Mouse (Mus musculus) forebrain, embryonic 14.5 days (tissue): ENCODE data around the gene Myl12a. TPM values are rescaled to one million over a fixed set of nuclear protein-coding genes. Genes with fewer than 3 reads are reported as not detected.

Experiments
- ATAC-seq: fragments of 200-750 bp; cut with Nextera tagmentation; 2 replicates; pipeline ENCODE4 v1.8.0; 2017; ENCODE audit warnings: mild to moderate bottlenecking, moderate library complexity
- DNase-seq: peaks from one replicate; pipeline ENCODE4 v3.0.0-alpha.2; 2015; ENCODE audit warnings: low spot score
- H3K27ac ChIP-seq: fragments of 300-500 bp; sonication (generic); 2 replicates; pipeline ENCODE4 v1.5.1; 2014; ENCODE audit warnings: low read depth, mild to moderate bottlenecking, control low read depth, low read length, moderate library complexity
- H3K27me3 ChIP-seq: fragments of 300-500 bp; sonication (generic); replicated peaks from 2 replicates; pipeline ENCODE4 v1.6.1; 2014; ENCODE audit warnings: low read length, control low read depth, mixed read lengths; ENCODE audit not compliant: control insufficient read depth, insufficient read depth
- H3K36me3 ChIP-seq: fragments of 300-500 bp; sonication (generic); 2 replicates; pipeline ENCODE4 v1.6.1; 2014; ENCODE audit warnings: low read length, control low read depth; ENCODE audit not compliant: control insufficient read depth, insufficient read depth
- H3K4me1 ChIP-seq: fragments of 300-500 bp; sonication (generic); 2 replicates; pipeline ENCODE4 v1.6.1; 2014; ENCODE audit warnings: antibody characterized with exemption, low read length, control low read depth; ENCODE audit not compliant: control insufficient read depth, insufficient read depth
- H3K4me2 ChIP-seq: fragments of 300-500 bp; sonication (generic); 2 replicates; pipeline ENCODE4 v1.6.1; 2014; ENCODE audit warnings: mild to moderate bottlenecking, control low read depth, low read length
- H3K4me3 ChIP-seq: fragments of 300-500 bp; sonication (generic); 2 replicates; pipeline ENCODE4 v1.5.1; 2014; ENCODE audit warnings: low read depth, low read length, control low read depth
- H3K9ac ChIP-seq: fragments of 300-500 bp; sonication (generic); 2 replicates; pipeline ENCODE4 v1.6.1; 2014; ENCODE audit warnings: mild to moderate bottlenecking, low read length, control low read depth, moderate library complexity
- H3K9me3 ChIP-seq: fragments of 300-500 bp; sonication (generic); replicated peaks from 2 replicates; pipeline ENCODE4 v1.6.1; 2016; ENCODE audit warnings: low read length, control low read depth, mixed read lengths; ENCODE audit not compliant: control insufficient read depth
- WGBS: fragments of 180-500 bp; shearing (Covaris S2); extraction: QIAGEN DNeasy Blood & Tissue Kit; methylation state at CpG from one replicate; pipeline ENCODE4 v1.1.7; 2014; 5-methylcytosine and 5-hydroxymethylcytosine counted together
- polyA plus RNA-seq: library from polyadenylated mRNA; unstranded; fragments of >200 nt; fragmentation: Nextera tagmentation; extraction: Ambion mirVana; gene quantifications from 2 replicates; pipeline ENCODE4 v1.2.1, GENCODE M21; 2014

Myl12a gene
- polyA plus RNA-seq: 143 and 158 TPM in 2 replicates

GRCm38 (mm10) chr17:71002744-71003094, at the start of gene Myl12a:
Gene Myl12a (minus strand): TSS chr17:71002878.
- ATAC-seq: peak; percentile 45
- WGBS: 1% methylated on average over 14 of the region's 14 CpGs
- no peak for DNase-seq
- no peaks in the 10 kb centered on the region for H3K36me3 ChIP-seq
- H3K9me3 ChIP-seq: no peaks in the 10 kb centered on the region
- H3K4me2 ChIP-seq: peak within 1 kb of the TSS; percentile 74
- H3K27ac ChIP-seq: peak within 1 kb of the TSS; percentile 95
- 0 out of 2 replicates have a peak, but pooled peaks cover 3% of the 10 kb centered on the region for H3K4me1 ChIP-seq
- no peaks in the 10 kb centered on the region for H3K27me3 ChIP-seq
- H3K4me3 ChIP-seq: peak within 1 kb of the TSS; percentile 88
- H3K9ac ChIP-seq: peak within 1 kb of the TSS; percentile 79

- WGBS: 91% methylated on average over 8 of the region's 8 CpGs
- ATAC-seq: no peak
Measured at GRCm38 (mm10) chr17:71049292-71049691, 46.6 kb upstream of the Myl12a start.

GRCm38 (mm10) chr17:71046856-71047255, 44.2 kb upstream of the Myl12a start:
- no peak overlapping the region for H3K27ac ChIP-seq
- H3K4me2 ChIP-seq: no peak overlapping the region
- no peaks in the 10 kb centered on the region for H3K36me3 ChIP-seq
- H3K9me3 ChIP-seq: no peaks in the 10 kb centered on the region
- 88% methylated on average over 4 of the region's 4 CpGs for WGBS
- no peaks in the 10 kb centered on the region for H3K4me1 ChIP-seq
- ATAC-seq: no peak
- no peak overlapping the region for H3K9ac ChIP-seq
- H3K27me3 ChIP-seq: no peaks in the 10 kb centered on the region
- no peak overlapping the region for H3K4me3 ChIP-seq
- no peak for DNase-seq

More at GRCm38 (mm10) chr17:71049292-71049691, 46.6 kb upstream of the Myl12a start:
- no peak for DNase-seq
- Histone ChIP-seq H3K9me3 (no peaks in the 10 kb centered on the region), H3K27ac (no peak overlapping the region), H3K4me1 (no peaks in the 10 kb centered on the region), H3K36me3 (no peaks in the 10 kb centered on the region), H3K4me3 (no peak overlapping the region), H3K9ac (no peak overlapping the region), H3K4me2 (no peak overlapping the region), H3K27me3 (no peaks in the 10 kb centered on the region)

- no peak overlapping the region for H3K4me2 ChIP-seq
- H3K4me3 ChIP-seq: no peak overlapping the region
- no peak overlapping the region for H3K9ac ChIP-seq
- DNase-seq (no peak), ATAC-seq (no peak)
- no peak overlapping the region for H3K27ac ChIP-seq
- H3K4me1 ChIP-seq: no peaks in the 10 kb centered on the region
- WGBS: 86% methylated on average over 9 of the region's 9 CpGs
- no peaks in the 10 kb centered on the region for H3K27me3 ChIP-seq
- no peaks in the 10 kb centered on the region for H3K9me3 ChIP-seq
- H3K36me3 ChIP-seq: no peaks in the 10 kb centered on the region
Measured at GRCm38 (mm10) chr17:71045591-71045990, 42.9 kb upstream of the Myl12a start.

GRCm38 (mm10) chr17:71042645-71043044, 40.0 kb upstream of the Myl12a start:
- DNase-seq (no peak), ATAC-seq (no peak)
- H3K4me2 ChIP-seq: no peak overlapping the region
- H3K27me3 ChIP-seq: no peaks in the 10 kb centered on the region
- no peaks in the 10 kb centered on the region for H3K36me3 ChIP-seq
- no peak overlapping the region for H3K27ac ChIP-seq
- no peak overlapping the region for H3K4me3 ChIP-seq
- H3K9me3 ChIP-seq: no peaks in the 10 kb centered on the region
- H3K4me1 ChIP-seq: peaks cover 4% of the 10 kb centered on the region; the same call in 1 of the 2 replicates
- 94% methylated on average over 1 of the region's 1 CpGs for WGBS
- H3K9ac ChIP-seq: no peak overlapping the region

GRCm38 (mm10) chr17:71040582-71040880, 37.9 kb upstream of the Myl12a start:
- H3K4me1 ChIP-seq: peaks cover 4% of the 10 kb centered on the region; the same call in 1 of the 2 replicates
- no peak overlapping the region for H3K9ac ChIP-seq
- no peak for ATAC-seq
- H3K4me3 ChIP-seq: no peak overlapping the region
- no peaks in the 10 kb centered on the region for H3K36me3 ChIP-seq
- WGBS: 67% methylated on average over 5 of the region's 5 CpGs
- H3K4me2 ChIP-seq: no peak overlapping the region
- H3K27me3 ChIP-seq: no peaks in the 10 kb centered on the region
- no peak overlapping the region for H3K27ac ChIP-seq
- DNase-seq: no peak
- H3K9me3 ChIP-seq: no peaks in the 10 kb centered on the region

- Histone ChIP-seq H3K27ac (no peak overlapping the region), H3K4me2 (no peak overlapping the region), H3K27me3 (no peaks in the 10 kb centered on the region), H3K4me1 (peaks cover 4% of the 10 kb centered on the region; the same call in 1 of the 2 replicates), H3K36me3 (no peaks in the 10 kb centered on the region), H3K4me3 (no peak overlapping the region), H3K9me3 (no peaks in the 10 kb centered on the region), H3K9ac (no peak overlapping the region)
- ATAC-seq (peak; percentile 72; the same call in 1 of the 2 replicates), DNase-seq (peak; percentile 55)
- 11% methylated on average over 12 of the region's 12 CpGs for WGBS
Measured at GRCm38 (mm10) chr17:71039851-71040581, 37.3 kb upstream of the Myl12a start.

- no peak for DNase-seq
- no peak for ATAC-seq
- Histone ChIP-seq H3K4me3 (no peak overlapping the region), H3K9me3 (no peaks in the 10 kb centered on the region), H3K27me3 (no peaks in the 10 kb centered on the region), H3K36me3 (no peaks in the 10 kb centered on the region), H3K27ac (no peak overlapping the region), H3K4me2 (no peak overlapping the region), H3K9ac (no peak overlapping the region), H3K4me1 (peaks cover 4% of the 10 kb centered on the region; the same call in 1 of the 2 replicates)
- WGBS: 90% methylated on average over 5 of the region's 5 CpGs
Measured at GRCm38 (mm10) chr17:71038812-71039211, 36.1 kb upstream of the Myl12a start.

GRCm38 (mm10) chr17:71037188-71037587, 34.5 kb upstream of the Myl12a start:
- Histone ChIP-seq H3K9ac (no peak overlapping the region), H3K4me1 (peaks cover 4% of the 10 kb centered on the region; the same call in 1 of the 2 replicates), H3K4me2 (no peak overlapping the region), H3K9me3 (no peaks in the 10 kb centered on the region), H3K4me3 (no peak overlapping the region), H3K27ac (no peak overlapping the region), H3K36me3 (no peaks in the 10 kb centered on the region), H3K27me3 (no peaks in the 10 kb centered on the region)
- DNase-seq: no peak
- WGBS: 90% methylated on average over 7 of the region's 7 CpGs
- no peak for ATAC-seq
